Mouse (Mus musculus): ENCODE measurements at regions not wholly inside any gene's neighbourhood (a gene's known extent, or its start where the extent isn't known, plus 50 kb on each side); places are given as distances from the start of the nearest gene placed in this dataset.

GRCm38 (mm10) chr7:117747991-117748390 is 367.2 kb downstream of the Xylt1 start:
- TF ChIP-seq CTCF (IDR thresholded peaks at IDR 0.05; ENCODE audit: borderline replicate concordance, insufficient read depth, low read length) (no peak), POLR2A (IDR thresholded peaks at IDR 0.05; ENCODE audit: low read depth, low read length) (no peak)

Data from embryonic fibroblast, embryonic 13.5 days (primary cell).